Mouse (Mus musculus) embryonic fibroblast, embryonic 13.5 days (primary cell): ENCODE results near the gene Nrip2. TPM values are rescaled to one million over a fixed set of nuclear protein-coding genes. Genes with fewer than 3 reads are reported as not detected.
A peak's percentile ranks its signal among the peaks of the same experiment; 100 is the strongest.
"Not testable (repeated sequence)": the region's sequence is repeated elsewhere in the genome, so short reads cannot be mapped to it uniquely, and the experiment has no call there.

Source experiments
- H3K27ac ChIP-seq: 2 replicates; pipeline ENCODE4 v1.5.1; 2012; ENCODE audit warnings: low read length, control low read depth, inconsistent platforms; ENCODE audit not compliant: insufficient read depth
- H3K4me1 ChIP-seq: 2 replicates; pipeline ENCODE4 v1.6.1; 2011; ENCODE audit warnings: low read length; ENCODE audit not compliant: control insufficient read depth, insufficient read depth
- H3K4me3 ChIP-seq: 2 replicates; pipeline ENCODE4 v1.5.1; 2011; ENCODE audit warnings: mild to moderate bottlenecking, control low read depth, low read length; ENCODE audit not compliant: insufficient read depth
- CTCF ChIP-seq: IDR thresholded peaks from 2 replicates; pipeline ENCODE4 v1.5.1; 2011; ENCODE audit warnings: mild to moderate bottlenecking, control low read depth, low read length, moderate library complexity, borderline replicate concordance; ENCODE audit not compliant: insufficient read depth
- POLR2A ChIP-seq: IDR thresholded peaks from 2 replicates; pipeline ENCODE4 v1.6.1; 2011; ENCODE audit warnings: low read depth, mild to moderate bottlenecking, control low read depth, low read length, moderate library complexity
- polyA plus RNA-seq: library from polyadenylated mRNA; stranded (reverse); fragments of >200 nt; gene quantifications from 2 replicates; pipeline ENCODE4 v1.2.4, GENCODE M21; 2011; ENCODE audit warnings: low read depth; ENCODE audit not compliant: missing spikeins, insufficient read length

Nrip2 gene
- polyA plus RNA-seq, 1 experiment = 9.1 TPM

DNA sequence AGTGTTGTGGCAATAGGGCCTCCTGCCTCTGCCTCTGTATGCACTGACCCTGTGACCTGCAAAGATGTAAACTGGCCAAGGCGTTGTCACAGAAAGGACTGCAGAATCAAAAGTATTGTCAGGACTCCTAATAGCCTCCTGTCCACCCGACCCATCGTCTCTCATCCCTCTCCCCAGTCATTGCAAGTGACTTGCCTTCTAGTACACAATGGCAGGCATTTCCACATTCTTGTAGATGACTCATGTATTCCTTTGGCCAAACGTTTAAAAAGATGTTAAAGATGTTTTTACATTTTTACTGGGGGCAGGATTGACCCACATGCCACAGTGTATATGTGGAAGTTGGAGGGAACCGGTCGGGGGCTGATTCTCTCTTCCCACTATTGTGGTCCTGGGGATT, 34.4 kb upstream of the Nrip2 start:
- Histone ChIP-seq H3K27ac (peak overlapping the region; percentile 70), H3K4me1 (peaks cover 12% of the 10 kb centered on the region; the same call in 1 of the 2 replicates), H3K4me3 (no peak overlapping the region)
- TF ChIP-seq CTCF = no peak
- TF ChIP-seq POLR2A = 0 out of 2 replicates have a peak, but pooled peaks have one; percentile 33

DNA sequence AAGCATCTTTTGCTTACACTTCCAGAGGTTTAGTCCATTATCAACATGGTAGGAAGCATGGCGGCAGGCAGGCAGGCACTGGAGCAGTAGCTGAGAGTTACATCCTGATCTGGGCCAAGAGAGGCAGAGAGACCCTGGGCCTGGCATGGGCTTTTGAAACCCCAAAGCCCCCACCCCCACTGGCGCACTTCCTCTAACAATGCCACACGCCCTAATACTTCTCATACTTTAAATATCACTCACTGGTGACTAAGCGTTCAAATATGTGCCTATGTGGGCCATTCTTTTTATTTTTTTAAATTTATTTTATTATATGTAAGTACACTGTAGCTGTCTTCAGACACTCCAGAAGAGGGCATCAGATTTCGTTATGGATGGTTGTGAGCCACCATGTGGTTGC, 32.6 kb upstream of the Nrip2 start:
- Histone ChIP-seq H3K27ac (no peak overlapping the region), H3K4me3 (no peak overlapping the region), H3K4me1 (peaks cover 7% of the 10 kb centered on the region; the same call in 1 of the 2 replicates)
- no peak for TF ChIP-seq POLR2A
- no peak for TF ChIP-seq CTCF

DNA sequence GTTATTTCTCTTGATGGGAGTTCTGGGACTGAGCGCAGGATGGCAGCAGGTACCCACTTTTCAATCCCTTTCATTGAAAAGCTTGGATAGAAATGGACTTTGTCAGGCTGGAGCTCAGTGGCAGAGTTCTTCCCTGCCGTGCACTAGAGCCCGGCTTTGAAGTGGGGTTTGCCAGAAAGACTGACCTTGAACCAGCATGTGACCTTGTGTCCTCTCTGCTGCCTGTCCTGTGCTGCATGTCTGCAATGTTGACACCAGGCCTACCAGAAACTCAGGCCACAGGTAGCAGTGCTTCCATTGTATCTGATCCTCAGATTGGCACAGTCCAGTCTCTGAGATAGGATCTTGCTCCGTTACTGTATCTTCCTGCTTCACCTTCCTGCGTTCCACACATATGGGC, 29.1 kb upstream of the Nrip2 start:
- TF ChIP-seq POLR2A (no peak), CTCF (no peak)
- H3K4me1 ChIP-seq = 0 out of 2 replicates have a peak, but pooled peaks cover 3% of the 10 kb centered on the region
- no peak overlapping the region for H3K27ac ChIP-seq
- H3K4me3 ChIP-seq = no peak overlapping the region

DNA sequence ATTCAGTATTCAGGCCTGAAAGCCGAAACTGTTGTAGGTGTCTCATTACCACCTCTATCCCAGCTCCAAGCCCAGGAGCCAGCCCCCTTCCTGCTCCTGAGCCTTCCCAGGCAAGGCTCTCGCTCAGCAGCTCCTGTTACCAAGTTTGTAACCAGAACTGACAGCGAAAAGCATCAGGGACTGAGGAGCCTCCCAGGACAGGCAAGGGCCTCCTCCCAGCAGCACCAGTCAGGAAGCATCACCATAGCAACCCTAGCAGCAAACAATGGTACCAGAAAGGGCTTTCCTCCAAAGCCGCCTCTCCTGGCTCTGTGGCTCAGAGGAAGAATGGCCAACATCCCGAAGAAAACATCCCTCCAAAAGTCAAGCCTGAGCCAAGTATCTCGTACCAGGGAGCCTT, 23.9 kb upstream of the Nrip2 start, which contains the start of the genes Tex52 and Gm44596:
TSS of gene Tex52 (plus strand) at position 265 of the 400 bp plus-strand sequence.
TSS of gene Gm44596 (plus strand) at position 312 of the 400 bp plus-strand sequence.
- Histone ChIP-seq H3K27ac (no peak within 1 kb of the TSS), H3K4me1 (no peaks in the 10 kb centered on the region), H3K4me3 (no peak within 1 kb of the TSS)
- TF ChIP-seq POLR2A (no peak), CTCF (no peak)

DNA sequence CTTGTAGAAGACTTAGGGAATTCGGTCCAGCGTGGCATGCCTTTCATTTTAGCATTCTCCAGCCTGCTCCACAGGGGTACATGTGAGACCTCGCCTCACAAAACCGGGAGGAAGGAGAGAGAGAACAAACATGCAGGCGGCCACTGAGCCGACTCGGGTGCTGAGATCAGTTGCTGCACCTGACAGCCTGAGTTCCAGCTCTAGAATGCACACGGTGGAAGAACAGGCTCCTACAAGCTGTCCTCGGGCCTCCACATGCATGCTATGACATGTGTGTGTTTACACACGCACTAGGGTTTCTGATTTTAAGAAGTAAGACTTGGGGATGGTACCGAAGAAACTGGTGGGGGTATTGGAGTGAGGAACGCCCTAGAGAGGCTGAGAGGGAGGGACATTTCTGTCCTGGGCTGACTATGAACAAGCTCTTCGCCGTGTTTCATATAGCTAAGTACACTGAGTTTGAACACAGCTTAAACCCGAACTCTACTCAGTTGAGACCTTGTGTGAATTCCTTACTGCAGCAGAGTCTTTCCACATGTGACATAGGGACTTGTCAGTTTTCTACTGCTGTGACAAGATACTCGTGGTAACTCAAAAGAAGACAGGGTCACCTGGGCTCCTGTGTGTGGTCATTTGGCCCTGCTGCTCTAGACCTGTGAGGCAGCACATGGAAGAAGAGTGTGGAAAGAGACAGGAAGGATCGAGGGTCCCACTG, 22.6 kb upstream of the Nrip2 start:
- H3K27ac ChIP-seq = no peak overlapping the region
- H3K4me1 ChIP-seq = no peaks in the 10 kb centered on the region
- TF ChIP-seq CTCF (no peak), POLR2A (no peak)
- no peak overlapping the region for H3K4me3 ChIP-seq

DNA sequence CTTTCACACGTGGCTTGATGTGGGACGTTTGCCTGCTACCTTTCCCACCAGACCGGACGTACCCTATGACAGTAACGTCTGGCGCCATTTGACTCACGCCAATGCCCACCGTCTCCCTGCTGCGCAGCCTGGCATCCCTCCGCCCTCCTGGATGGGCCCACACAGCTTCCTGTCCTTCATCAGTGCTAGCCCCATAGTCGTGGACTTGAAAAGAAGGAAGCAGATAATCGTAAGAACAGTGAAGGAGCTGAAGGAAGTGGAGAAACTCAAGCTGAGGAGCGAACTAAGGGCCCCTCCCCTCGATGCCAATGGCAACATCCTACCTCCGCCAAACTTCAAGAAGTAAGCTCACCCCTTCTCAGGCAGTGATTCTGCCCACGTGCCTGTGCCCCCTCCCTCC, 19.5 kb upstream of the Nrip2 start:
- Histone ChIP-seq H3K27ac (no peak overlapping the region), H3K4me1 (no peaks in the 10 kb centered on the region), H3K4me3 (no peak overlapping the region)
- TF ChIP-seq POLR2A (no peak), CTCF (no peak)

DNA sequence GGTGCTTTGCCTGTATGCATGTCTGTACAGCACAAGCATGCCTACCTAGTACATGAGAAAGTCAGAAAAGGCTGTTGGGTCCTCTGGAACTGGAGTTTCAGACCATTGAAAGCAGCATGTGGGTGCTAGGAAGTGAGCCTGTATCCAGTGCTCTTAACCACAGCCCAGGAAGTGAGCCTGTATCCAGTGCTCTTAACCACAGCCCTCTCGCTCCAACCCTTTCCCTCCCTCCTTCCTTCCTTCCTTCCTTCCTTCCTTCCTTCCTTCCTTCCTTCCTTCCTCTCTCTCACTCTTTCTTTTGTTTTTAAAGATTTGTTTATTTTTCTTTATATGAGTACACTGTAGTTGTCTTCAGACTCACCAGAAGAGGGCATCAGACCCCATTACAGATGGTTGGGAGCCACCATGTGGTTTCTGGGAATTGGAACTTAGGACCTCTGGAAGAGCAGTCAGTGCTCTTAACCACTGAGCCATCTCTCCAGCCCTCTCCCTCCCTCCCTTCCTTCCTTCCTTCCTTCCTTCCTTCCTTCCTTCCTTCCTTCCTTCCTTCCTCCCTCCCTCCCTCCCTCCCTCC, 18.4 kb upstream of the Nrip2 start:
- H3K27ac ChIP-seq, H3K4me3 ChIP-seq, H3K4me1 ChIP-seq: not testable (repeated sequence)

DNA sequence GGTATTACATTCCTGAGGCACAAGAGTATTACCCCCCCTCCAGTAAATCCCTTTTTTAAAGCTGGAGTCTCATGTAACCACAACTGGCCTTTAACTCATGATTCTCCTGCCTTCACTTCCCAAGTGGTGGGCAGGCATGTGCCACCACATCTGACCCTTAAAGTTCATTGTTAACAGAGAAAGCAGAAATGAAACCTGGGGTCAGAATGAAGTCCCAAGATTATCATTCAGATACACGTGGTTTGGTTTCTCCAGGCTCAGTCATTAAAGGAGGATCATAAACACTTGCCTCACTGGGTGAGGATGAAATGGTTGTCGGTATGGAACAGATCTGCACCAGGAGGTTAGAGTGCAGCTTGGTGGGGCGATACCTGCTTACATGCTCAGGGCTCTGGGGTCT, 17.8 kb upstream of the Nrip2 start:
- no peak for TF ChIP-seq CTCF
- no peak for TF ChIP-seq POLR2A
- no peaks in the 10 kb centered on the region for H3K4me1 ChIP-seq
- no peak overlapping the region for H3K4me3 ChIP-seq
- H3K27ac ChIP-seq = no peak overlapping the region

DNA sequence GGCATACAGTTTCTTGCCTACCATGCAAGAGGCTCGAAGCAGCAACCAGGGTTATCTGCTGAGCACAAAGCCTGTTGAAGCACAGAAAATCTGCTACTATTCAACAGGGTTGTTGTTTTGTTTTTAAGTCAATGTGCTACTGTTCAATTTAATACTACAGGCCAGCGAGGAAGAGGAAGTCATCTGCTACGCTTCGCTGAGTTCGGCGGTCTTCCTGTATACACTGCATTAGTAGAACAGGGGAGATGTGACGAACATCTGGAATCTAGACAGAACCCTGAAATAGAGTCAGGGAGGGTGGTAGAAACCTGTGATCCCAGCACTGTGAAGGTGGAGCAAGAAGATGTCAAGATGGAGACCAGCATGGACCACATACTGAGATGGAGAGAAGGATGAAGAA, 15.3 kb upstream of the Nrip2 start:
- H3K4me1 ChIP-seq = no peaks in the 10 kb centered on the region
- H3K27ac ChIP-seq = no peak overlapping the region
- H3K4me3 ChIP-seq = no peak overlapping the region
- TF ChIP-seq POLR2A (no peak), CTCF (no peak)

DNA sequence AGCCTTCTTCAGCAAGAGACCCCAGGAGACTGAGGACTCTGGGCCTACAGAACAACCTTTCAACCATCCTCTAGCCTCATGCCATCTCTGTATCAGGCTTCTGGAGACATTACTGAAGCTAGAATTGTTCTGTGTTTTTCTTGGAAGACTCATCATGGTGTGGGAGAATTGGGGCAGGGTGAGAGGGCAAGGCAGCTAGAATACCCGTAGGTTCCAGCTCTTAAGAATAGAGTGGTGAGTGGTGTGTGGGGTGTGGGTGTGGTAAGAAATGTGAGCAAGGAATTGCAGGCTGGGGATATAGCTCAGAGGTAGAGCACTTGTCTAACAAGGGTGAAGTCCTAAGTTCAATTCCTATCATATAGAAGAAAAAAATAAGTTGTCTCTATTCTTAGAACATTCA, 14.1 kb upstream of the Nrip2 start:
- H3K4me1 ChIP-seq = no peaks in the 10 kb centered on the region
- H3K27ac ChIP-seq = no peak overlapping the region
- TF ChIP-seq POLR2A (no peak), CTCF (no peak)
- H3K4me3 ChIP-seq = no peak overlapping the region

DNA sequence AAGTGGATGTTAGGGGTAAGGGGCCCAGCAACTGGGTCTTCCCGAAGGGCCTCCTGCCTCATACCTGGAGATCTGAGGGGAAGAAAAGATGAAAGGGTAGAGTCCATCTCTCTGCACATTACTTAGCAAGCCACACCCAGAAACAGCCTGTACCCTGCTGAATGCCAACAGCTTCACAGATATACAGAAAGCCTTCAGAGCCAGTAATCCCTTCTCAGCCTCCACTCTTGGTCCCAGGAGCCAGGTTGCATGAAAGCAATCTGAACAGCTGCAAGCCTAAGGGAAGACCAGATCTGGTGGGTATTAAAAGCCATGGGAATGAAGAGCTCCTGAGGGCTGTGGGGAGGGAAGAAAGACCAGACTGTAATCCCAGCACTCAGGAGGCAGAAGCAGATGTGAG, 9.9 kb upstream of the Nrip2 start:
- Histone ChIP-seq H3K4me1 (no peaks in the 10 kb centered on the region), H3K27ac (no peak overlapping the region), H3K4me3 (no peak overlapping the region)
- no peak for TF ChIP-seq POLR2A
- TF ChIP-seq CTCF = no peak
